Mouse (Mus musculus) CD4-positive, CD25-positive, alpha-beta regulatory T cell (primary cell): Measurements from ENCODE around the gene Vmn1r231. TPM values are rescaled to one million over a fixed set of nuclear protein-coding genes. Genes with fewer than 3 reads are reported as not detected.

ENCODE experiments used
- polyA plus RNA-seq: library from polyadenylated mRNA; unstranded; fragments of 100-300 nt; shearing (Covaris generic); gene quantifications from one replicate; pipeline ENCODE4 v1.2.1, GENCODE M21; 2017

Vmn1r231 gene
- polyA plus RNA-seq: not detected

GRCm38 (mm10) chr17:20904991-20905390 lies at the start of gene Vmn1r231:
Gene Vmn1r231 (minus strand): TSS chr17:20905091.

GRCm38 (mm10) chr17:20944985-20945891 lies 40.3 kb upstream of the Vmn1r231 start, which contains the start of gene Ppp2r1a:
Gene Ppp2r1a (plus strand): TSS chr17:20945311.

GRCm38 (mm10) chr17:20919614-20920013 lies 14.7 kb upstream of the Vmn1r231 start, which contains the start of gene Vmn1r232:
Gene Vmn1r232 (minus strand): TSS chr17:20919714.

GRCm38 (mm10) chr17:20840144-20840543 lies 64.7 kb downstream of the Vmn1r231 start, which contains the start of gene Vmn1r230:
Gene Vmn1r230 (plus strand): TSS chr17:20840444.

Other genes starting within 250 kb of the Vmn1r231 start
- gene Vmn1r226, start 222.2 kb downstream of the Vmn1r231 start, polyA plus RNA-seq: not detected
- gene Vmn1r227, start 175.2 kb downstream of the Vmn1r231 start, polyA plus RNA-seq: not detected
- gene Vmn1r228, start 118.9 kb downstream of the Vmn1r231 start, polyA plus RNA-seq: not detected
- gene Vmn1r229, start 93.5 kb downstream of the Vmn1r231 start, polyA plus RNA-seq: 0.02 TPM
- not detected for gene Vmn1r230, start 64.6 kb downstream of the Vmn1r231 start, polyA plus RNA-seq
- gene Vmn1r232, start 14.6 kb upstream of the Vmn1r231 start, polyA plus RNA-seq: not detected
- 279 TPM for gene Ppp2r1a, start 40.2 kb upstream of the Vmn1r231 start, polyA plus RNA-seq
- 0.04 TPM for gene Vmn1r233, start 91.4 kb upstream of the Vmn1r231 start, polyA plus RNA-seq
- gene Zfp160, start 103.8 kb upstream of the Vmn1r231 start, polyA plus RNA-seq: 15.2 TPM